Mouse (Mus musculus): Measurements from ENCODE around the gene Slfn8. TPM values are rescaled to one million over a fixed set of nuclear protein-coding genes. Genes with fewer than 3 reads are reported as not detected.
A peak's percentile ranks its signal among the peaks of the same experiment; 100 is the strongest.
"Not testable (repeated sequence)": the region's sequence is repeated elsewhere in the genome, so short reads cannot be mapped to it uniquely, and the experiment has no call there.

The Slfn8 gene
- polyA plus RNA-seq, 1 experiment from 2014 or later, result 0.49 TPM

GRCm38 (mm10) chr11:83060412-83061020, 39.9 kb upstream of the Slfn8 start:
- WGBS, result 60% methylated on average over 5 of the region's 5 CpGs
- Histone ChIP-seq H3K27me3 (ENCODE audit: control insufficient read depth, insufficient read depth, low read depth, low read length) (no peaks in the 10 kb centered on the region), H3K36me3 (ENCODE audit: control insufficient read depth, insufficient read depth, low read length) (no peaks in the 10 kb centered on the region), H3K4me3 (ENCODE audit: low read length) (no peak overlapping the region), H3K27ac (ENCODE audit: low read length) (no peak overlapping the region), H3K9me3 (ENCODE audit: control insufficient read depth, low read length) (no peaks in the 10 kb centered on the region), H3K4me2 (ENCODE audit: low read depth, low read length) (no peak overlapping the region), H3K4me1 (replicated peaks; ENCODE audit: control insufficient read depth, insufficient read depth, low read length) (no peaks in the 10 kb centered on the region), H3K9ac (ENCODE audit: low read length) (no peak overlapping the region)
- no peak for ATAC-seq (ENCODE audit: low read depth)

GRCm38 (mm10) chr11:83057863-83058262, 37.3 kb upstream of the Slfn8 start:
- ATAC-seq (ENCODE audit: low read depth), result no peak
- WGBS, result 3% methylated on average over 5 of the region's 5 CpGs
- H3K9me3 ChIP-seq (ENCODE audit: control insufficient read depth, low read length), result no peaks in the 10 kb centered on the region
- no peak overlapping the region for H3K9ac ChIP-seq (ENCODE audit: low read length)
- no peaks in the 10 kb centered on the region for H3K36me3 ChIP-seq (ENCODE audit: control insufficient read depth, insufficient read depth, low read length)
- H3K4me1 ChIP-seq (replicated peaks; ENCODE audit: control insufficient read depth, insufficient read depth, low read length), result no peaks in the 10 kb centered on the region
- H3K27ac ChIP-seq (ENCODE audit: low read length), result no peak overlapping the region
- no peak overlapping the region for H3K4me2 ChIP-seq (ENCODE audit: low read depth, low read length)
- H3K27me3 ChIP-seq (ENCODE audit: control insufficient read depth, insufficient read depth, low read depth, low read length), result no peaks in the 10 kb centered on the region
- no peak overlapping the region for H3K4me3 ChIP-seq (ENCODE audit: low read length)

GRCm38 (mm10) chr11:83045642-83046041, 25.0 kb upstream of the Slfn8 start:
- ATAC-seq (ENCODE audit: low read depth), result no peak
- no peak overlapping the region for H3K4me3 ChIP-seq (ENCODE audit: low read length)
- WGBS, result 72% methylated on average over 3 of the region's 3 CpGs
- no peak overlapping the region for H3K4me2 ChIP-seq (ENCODE audit: low read depth, low read length)
- no peaks in the 10 kb centered on the region for H3K9me3 ChIP-seq (ENCODE audit: control insufficient read depth, low read length)
- H3K9ac ChIP-seq (ENCODE audit: low read length), result no peak overlapping the region
- H3K27ac ChIP-seq (ENCODE audit: low read length), result no peak overlapping the region
- H3K36me3 ChIP-seq (ENCODE audit: control insufficient read depth, insufficient read depth, low read length), result no peaks in the 10 kb centered on the region
- no peaks in the 10 kb centered on the region for H3K4me1 ChIP-seq (replicated peaks; ENCODE audit: control insufficient read depth, insufficient read depth, low read length)
- no peaks in the 10 kb centered on the region for H3K27me3 ChIP-seq (ENCODE audit: control insufficient read depth, insufficient read depth, low read depth, low read length)

GRCm38 (mm10) chr11:83043891-83044290, 23.3 kb upstream of the Slfn8 start:
- Histone ChIP-seq H3K4me1 (replicated peaks; ENCODE audit: control insufficient read depth, insufficient read depth, low read length) (no peaks in the 10 kb centered on the region), H3K9ac (ENCODE audit: low read length) (no peak overlapping the region), H3K4me3 (ENCODE audit: low read length) (no peak overlapping the region), H3K9me3 (ENCODE audit: control insufficient read depth, low read length) (no peaks in the 10 kb centered on the region), H3K27me3 (ENCODE audit: control insufficient read depth, insufficient read depth, low read depth, low read length) (no peaks in the 10 kb centered on the region), H3K4me2 (ENCODE audit: low read depth, low read length) (no peak overlapping the region), H3K27ac (ENCODE audit: low read length) (no peak overlapping the region), H3K36me3 (ENCODE audit: control insufficient read depth, insufficient read depth, low read length) (no peaks in the 10 kb centered on the region)
- no peak for ATAC-seq (ENCODE audit: low read depth)
- WGBS, result 72% methylated on average over 4 of the region's 4 CpGs

DNA sequence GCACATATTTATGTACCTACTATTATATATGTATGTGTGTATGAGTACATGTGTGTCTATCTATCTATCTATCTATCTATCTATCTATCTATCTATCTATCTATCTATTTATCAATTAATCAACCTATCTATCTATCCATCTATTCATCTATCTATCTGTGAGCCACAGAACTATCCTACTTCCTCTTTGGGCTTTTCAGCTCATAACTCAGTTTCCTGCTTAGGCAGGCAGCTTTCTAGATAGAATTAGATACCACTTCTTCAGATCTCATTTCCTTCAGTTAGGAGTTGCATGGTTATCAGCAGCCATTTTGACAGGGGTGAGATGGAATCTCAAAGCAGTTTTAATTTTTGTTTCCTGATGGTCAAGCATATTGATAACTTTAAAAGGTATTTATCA, 20.4 kb upstream of the Slfn8 start:
- ATAC-seq (ENCODE audit: low read depth), result no peak
- H3K27me3 ChIP-seq (ENCODE audit: control insufficient read depth, insufficient read depth, low read depth, low read length), result no peaks in the 10 kb centered on the region
- H3K9me3 ChIP-seq (ENCODE audit: control insufficient read depth, low read length), result no peaks in the 10 kb centered on the region
- no peaks in the 10 kb centered on the region for H3K36me3 ChIP-seq (ENCODE audit: control insufficient read depth, insufficient read depth, low read length)
- no peak overlapping the region for H3K27ac ChIP-seq (ENCODE audit: low read length)
- H3K9ac ChIP-seq (ENCODE audit: low read length), result no peak overlapping the region
- no peaks in the 10 kb centered on the region for H3K4me1 ChIP-seq (replicated peaks; ENCODE audit: control insufficient read depth, insufficient read depth, low read length)
- H3K4me3 ChIP-seq (ENCODE audit: low read length), result no peak overlapping the region
- no peak overlapping the region for H3K4me2 ChIP-seq (ENCODE audit: low read depth, low read length)

DNA sequence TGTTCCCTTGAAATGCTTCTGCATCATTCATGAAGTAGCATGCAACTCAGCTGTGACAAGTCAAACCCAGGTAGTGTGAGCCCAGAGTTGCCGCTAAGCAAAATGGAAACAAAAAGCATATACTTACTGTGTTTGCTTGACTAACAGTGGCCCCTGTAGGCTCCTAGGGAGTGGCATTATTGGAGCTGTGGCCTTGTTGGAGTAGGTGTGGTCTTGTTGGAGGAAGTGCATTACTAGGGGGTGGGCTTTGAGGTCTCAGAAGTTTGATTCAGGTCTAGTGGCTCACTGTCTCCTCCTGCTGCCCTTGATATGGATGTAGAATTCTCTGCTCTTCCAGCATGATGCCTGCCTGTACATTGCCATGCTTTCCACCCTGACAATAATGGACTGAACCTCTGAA, 19.7 kb upstream of the Slfn8 start:
- Histone ChIP-seq H3K4me1 (replicated peaks; ENCODE audit: control insufficient read depth, insufficient read depth, low read length) (no peaks in the 10 kb centered on the region), H3K36me3 (ENCODE audit: control insufficient read depth, insufficient read depth, low read length) (no peaks in the 10 kb centered on the region), H3K27ac (ENCODE audit: low read length) (no peak overlapping the region), H3K9ac (ENCODE audit: low read length) (no peak overlapping the region), H3K4me3 (ENCODE audit: low read length) (peak overlapping the region; percentile 28), H3K9me3 (ENCODE audit: control insufficient read depth, low read length) (no peaks in the 10 kb centered on the region), H3K4me2 (ENCODE audit: low read depth, low read length) (peak overlapping the region; percentile 43), H3K27me3 (ENCODE audit: control insufficient read depth, insufficient read depth, low read depth, low read length) (no peaks in the 10 kb centered on the region)
- 0 out of 2 replicates have a peak, but pooled peaks have one; percentile 36 for ATAC-seq (ENCODE audit: low read depth)
- 14% methylated on average over 1 of the region's 1 CpGs for WGBS

- Histone ChIP-seq H3K4me3 (ENCODE audit: low read length) (peak overlapping the region; percentile 28), H3K9ac (ENCODE audit: low read length) (no peak overlapping the region), H3K36me3 (ENCODE audit: control insufficient read depth, insufficient read depth, low read length) (no peaks in the 10 kb centered on the region), H3K4me1 (replicated peaks; ENCODE audit: control insufficient read depth, insufficient read depth, low read length) (no peaks in the 10 kb centered on the region), H3K27me3 (ENCODE audit: control insufficient read depth, insufficient read depth, low read depth, low read length) (no peaks in the 10 kb centered on the region), H3K4me2 (ENCODE audit: low read depth, low read length) (peak overlapping the region; percentile 43), H3K27ac (ENCODE audit: low read length) (no peak overlapping the region), H3K9me3 (ENCODE audit: control insufficient read depth, low read length) (no peaks in the 10 kb centered on the region)
- ATAC-seq (ENCODE audit: low read depth), result no peak
- WGBS, result 11% methylated on average over 19 of the region's 19 CpGs
Measured at GRCm38 (mm10) chr11:83039796-83040195, 19.2 kb upstream of the Slfn8 start.

- H3K4me1 ChIP-seq (replicated peaks; ENCODE audit: control insufficient read depth, insufficient read depth, low read length), result no peaks in the 10 kb centered on the region
- 58% methylated on average over 1 of the region's 1 CpGs for WGBS
- no peak overlapping the region for H3K9ac ChIP-seq (ENCODE audit: low read length)
- H3K27ac ChIP-seq (ENCODE audit: low read length), result no peak overlapping the region
- no peaks in the 10 kb centered on the region for H3K36me3 ChIP-seq (ENCODE audit: control insufficient read depth, insufficient read depth, low read length)
- no peaks in the 10 kb centered on the region for H3K27me3 ChIP-seq (ENCODE audit: control insufficient read depth, insufficient read depth, low read depth, low read length)
- H3K9me3 ChIP-seq (ENCODE audit: control insufficient read depth, low read length), result no peaks in the 10 kb centered on the region
- H3K4me3 ChIP-seq (ENCODE audit: low read length), result no peak overlapping the region
- H3K4me2 ChIP-seq (ENCODE audit: low read depth, low read length), result no peak overlapping the region
- ATAC-seq (ENCODE audit: low read depth), result no peak
Measured at GRCm38 (mm10) chr11:83039156-83039555, 18.5 kb upstream of the Slfn8 start.

- not testable (repeated sequence) for H3K9ac ChIP-seq (ENCODE audit: low read length); H3K27me3 ChIP-seq (ENCODE audit: control insufficient read depth, insufficient read depth, low read depth, low read length); H3K36me3 ChIP-seq (ENCODE audit: control insufficient read depth, insufficient read depth, low read length); H3K9me3 ChIP-seq (ENCODE audit: control insufficient read depth, low read length); H3K27ac ChIP-seq (ENCODE audit: low read length); H3K4me1 ChIP-seq (replicated peaks; ENCODE audit: control insufficient read depth, insufficient read depth, low read length); ATAC-seq (ENCODE audit: low read depth); H3K4me3 ChIP-seq (ENCODE audit: low read length); H3K4me2 ChIP-seq (ENCODE audit: low read depth, low read length)
- 74% methylated on average over 3 of the region's 3 CpGs for WGBS
Measured at GRCm38 (mm10) chr11:83038686-83039085, 18.1 kb upstream of the Slfn8 start.
